Mouse (Mus musculus) heart, embryonic 13.5 days (tissue): ENCODE measurements around the gene Ugt1a8. TPM values are rescaled to one million over a fixed set of nuclear protein-coding genes. Genes with fewer than 3 reads are reported as not detected.

Experiments used
- ATAC-seq: fragments of 200-750 bp; cut with Nextera tagmentation; 2 replicates; pipeline ENCODE4 v1.8.0; 2017; ENCODE audit warnings: moderate TSS enrichment; ENCODE audit not compliant: insufficient number of reproducible peaks, low FRiP score, low TSS enrichment; ENCODE audit errors: extremely low read depth
- H3K27ac ChIP-seq: fragments of 300-500 bp; sonication (generic); replicated peaks from 2 replicates; pipeline ENCODE4 v1.5.1; 2015; ENCODE audit warnings: moderate library complexity, mild to moderate bottlenecking, inconsistent platforms
- H3K27me3 ChIP-seq: fragments of 300-500 bp; sonication (generic); replicated peaks from 2 replicates; pipeline ENCODE4 v1.6.1; 2015; ENCODE audit warnings: mild to moderate bottlenecking, inconsistent platforms
- H3K36me3 ChIP-seq: fragments of 300-500 bp; sonication (generic); 2 replicates; pipeline ENCODE4 v1.6.1; 2015; ENCODE audit warnings: mild to moderate bottlenecking, inconsistent platforms
- H3K4me1 ChIP-seq: fragments of 300-500 bp; sonication (generic); 2 replicates; pipeline ENCODE4 v1.6.1; 2015; ENCODE audit warnings: inconsistent platforms
- H3K4me2 ChIP-seq: fragments of 300-500 bp; sonication (generic); 2 replicates; pipeline ENCODE4 v1.6.1; 2015; ENCODE audit warnings: inconsistent platforms, mild to moderate bottlenecking, moderate library complexity
- H3K4me3 ChIP-seq: fragments of 300-500 bp; sonication (generic); 2 replicates; pipeline ENCODE4 v1.5.1; 2015; ENCODE audit warnings: moderate library complexity, mild to moderate bottlenecking, inconsistent platforms
- H3K9ac ChIP-seq: fragments of 300-500 bp; sonication (generic); 2 replicates; pipeline ENCODE4 v1.6.1; 2015; ENCODE audit warnings: inconsistent platforms, mild to moderate bottlenecking, moderate library complexity
- H3K9me3 ChIP-seq: fragments of 300-500 bp; sonication (generic); 2 replicates; pipeline ENCODE4 v1.6.1; 2016; ENCODE audit warnings: inconsistent platforms
- whole genome bisulfite sequencing: fragments of 180-500 bp; shearing (Covaris S2); methylation state at CpG from one replicate; pipeline ENCODE4 v1.1.7; 2015; ENCODE audit warnings: mixed read lengths; 5-methylcytosine and 5-hydroxymethylcytosine counted together
- polyA plus RNA-seq: library from polyadenylated mRNA; unstranded; fragments of >200 nt; fragmentation: Nextera tagmentation; extraction: Ambion mirVana; gene quantifications from 2 replicates; pipeline ENCODE4 v1.2.1, GENCODE M21; 2015

Ugt1a8 gene
- polyA plus RNA-seq, 1 experiment from 2014 or later = not detected

DNA sequence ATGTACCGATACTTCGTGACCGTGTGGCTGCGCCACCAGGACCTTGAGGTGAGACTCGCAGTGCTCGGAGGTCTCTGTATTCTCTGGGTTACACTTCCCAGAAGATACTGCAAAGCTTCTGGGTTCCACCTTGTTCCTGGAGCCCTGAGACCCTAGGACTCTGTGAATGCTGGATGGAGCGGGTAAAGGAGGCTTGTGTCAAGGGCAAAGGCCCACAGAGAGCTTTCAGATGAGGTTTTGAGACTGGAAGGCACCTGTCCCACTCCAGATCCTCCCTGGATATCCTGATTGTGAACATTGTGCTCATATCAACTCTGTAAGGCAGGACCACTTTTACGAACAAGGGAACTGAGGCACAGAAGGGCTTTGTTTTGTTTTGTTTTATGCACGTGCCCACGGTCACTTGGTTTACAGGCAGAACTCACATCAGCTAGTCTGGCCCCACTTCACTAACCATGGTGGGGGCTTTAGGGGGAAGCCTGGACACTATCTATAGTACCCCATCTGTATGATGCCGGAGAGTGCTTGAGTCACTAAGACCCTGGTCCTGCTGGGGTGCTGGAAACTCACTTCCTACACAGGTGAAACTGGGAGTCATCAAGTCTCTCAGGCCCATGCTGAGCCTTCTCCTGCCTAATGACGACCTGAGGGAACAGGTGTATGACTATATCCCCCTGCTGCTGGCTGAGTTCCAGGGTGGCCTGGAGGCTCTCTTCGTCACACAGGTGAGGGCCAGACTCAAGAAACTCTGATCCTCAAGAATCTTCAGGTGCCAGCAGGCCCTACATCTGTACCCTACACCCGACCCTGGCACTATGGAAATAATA is 146.0 kb downstream of the Ugt1a8 start:
- Histone ChIP-seq H3K36me3 (no peaks in the 10 kb centered on the region), H3K9ac (no peak overlapping the region), H3K4me3 (no peak overlapping the region), H3K27ac (no peak overlapping the region), H3K9me3 (peaks cover 94% of the 10 kb centered on the region), H3K27me3 (no peaks in the 10 kb centered on the region), H3K4me1 (no peaks in the 10 kb centered on the region), H3K4me2 (no peak overlapping the region)
- WGBS = 56% methylated on average over 14 of the region's 14 CpGs
- no peak for ATAC-seq

DNA sequence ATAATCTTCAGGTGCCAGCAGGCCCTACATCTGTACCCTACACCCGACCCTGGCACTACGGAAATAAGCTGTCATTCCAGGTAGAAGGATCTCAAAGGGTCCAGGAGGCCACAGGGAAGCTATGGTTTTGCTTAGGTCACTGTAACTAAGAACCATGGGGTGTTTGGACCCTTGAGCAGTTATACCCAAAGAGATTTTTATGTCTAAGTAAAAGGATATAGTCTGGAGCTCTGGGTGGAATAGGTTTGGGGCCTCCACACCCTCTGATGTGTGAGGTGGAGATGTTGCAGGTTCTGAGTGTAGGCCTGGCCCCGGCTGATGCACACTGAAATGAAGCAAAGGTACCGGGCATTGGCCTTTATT is 146.6 kb downstream of the Ugt1a8 start:
- no peak overlapping the region for H3K9ac ChIP-seq
- 56% methylated on average over 4 of the region's 4 CpGs for WGBS
- ATAC-seq = no peak
- no peak overlapping the region for H3K27ac ChIP-seq
- H3K9me3 ChIP-seq = peaks cover 94% of the 10 kb centered on the region
- H3K4me2 ChIP-seq = no peak overlapping the region
- H3K27me3 ChIP-seq = no peaks in the 10 kb centered on the region
- H3K4me3 ChIP-seq = no peak overlapping the region
- H3K36me3 ChIP-seq = no peaks in the 10 kb centered on the region
- H3K4me1 ChIP-seq = no peaks in the 10 kb centered on the region

DNA sequence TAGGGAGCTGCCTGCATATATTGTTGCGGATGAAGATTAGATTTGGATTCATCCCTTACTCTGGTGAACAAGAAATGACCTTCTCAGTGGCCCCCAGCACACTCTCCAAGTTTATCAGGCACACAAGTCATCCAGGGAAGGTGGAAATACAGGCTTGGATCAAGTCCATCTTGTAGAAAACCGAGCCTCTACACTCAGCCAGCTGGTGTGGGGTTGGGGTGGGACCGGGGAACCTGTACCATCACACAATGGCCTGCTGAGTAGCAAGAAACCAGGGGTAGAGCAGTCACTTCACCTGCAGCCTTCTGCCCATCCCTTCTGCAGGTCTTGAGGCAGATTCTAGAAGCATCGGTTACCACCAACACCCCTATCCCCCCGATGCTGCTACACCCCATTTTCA is 147.0 kb downstream of the Ugt1a8 start:
- no peaks in the 10 kb centered on the region for H3K27me3 ChIP-seq
- H3K9ac ChIP-seq = no peak overlapping the region
- H3K36me3 ChIP-seq = no peaks in the 10 kb centered on the region
- 39% methylated on average over 5 of the region's 5 CpGs for WGBS
- H3K27ac ChIP-seq = no peak overlapping the region
- H3K4me1 ChIP-seq = no peaks in the 10 kb centered on the region
- no peak for ATAC-seq
- peaks cover 94% of the 10 kb centered on the region for H3K9me3 ChIP-seq
- no peak overlapping the region for H3K4me2 ChIP-seq
- no peak overlapping the region for H3K4me3 ChIP-seq

DNA sequence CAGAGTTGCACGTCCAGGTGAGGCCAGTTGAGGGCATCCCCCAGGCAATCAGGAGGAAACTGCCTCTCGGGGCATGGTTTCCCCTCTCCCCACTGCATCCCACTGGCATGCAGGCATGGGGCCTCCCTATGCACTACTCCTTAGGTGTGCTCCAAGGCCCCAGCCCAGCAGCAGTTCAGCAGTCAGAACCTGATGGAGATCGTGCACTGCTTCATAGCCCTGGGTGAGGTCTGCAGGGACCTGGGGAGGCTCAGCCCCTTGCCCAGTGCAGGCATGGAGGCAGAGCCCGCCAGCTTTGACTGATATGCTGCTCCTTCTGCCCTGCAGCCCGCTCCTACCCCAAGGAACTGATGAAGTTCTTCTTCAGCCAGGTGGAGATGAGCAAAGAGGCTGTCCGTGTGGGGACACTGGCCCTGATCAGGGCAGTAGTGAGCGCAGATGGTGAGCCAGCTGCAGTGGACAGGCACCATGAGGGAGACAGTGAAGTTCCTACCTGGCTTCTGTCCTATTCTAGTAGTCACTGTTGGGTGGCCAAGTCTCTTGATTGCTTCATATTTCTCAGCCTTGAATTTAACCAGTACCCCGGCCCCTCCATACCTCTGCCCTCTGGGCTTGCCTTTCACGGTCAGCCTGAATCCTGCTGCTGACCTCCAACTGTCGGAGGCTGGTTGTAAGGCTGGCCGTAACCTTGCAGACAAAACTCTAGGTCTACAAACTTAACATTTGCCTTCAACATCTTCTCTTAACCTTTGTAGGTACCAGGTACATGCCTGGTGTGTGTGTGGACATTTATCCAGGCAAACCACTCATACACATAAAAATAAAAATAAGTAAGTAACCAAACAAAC is 147.7 kb downstream of the Ugt1a8 start:
- H3K9ac ChIP-seq = no peak overlapping the region
- H3K27ac ChIP-seq = no peak overlapping the region
- no peaks in the 10 kb centered on the region for H3K27me3 ChIP-seq
- peaks cover 94% of the 10 kb centered on the region for H3K9me3 ChIP-seq
- no peaks in the 10 kb centered on the region for H3K4me1 ChIP-seq
- no peak for ATAC-seq
- H3K36me3 ChIP-seq = no peaks in the 10 kb centered on the region
- no peak overlapping the region for H3K4me2 ChIP-seq
- WGBS = 52% methylated on average over 11 of the region's 11 CpGs
- no peak overlapping the region for H3K4me3 ChIP-seq

DNA sequence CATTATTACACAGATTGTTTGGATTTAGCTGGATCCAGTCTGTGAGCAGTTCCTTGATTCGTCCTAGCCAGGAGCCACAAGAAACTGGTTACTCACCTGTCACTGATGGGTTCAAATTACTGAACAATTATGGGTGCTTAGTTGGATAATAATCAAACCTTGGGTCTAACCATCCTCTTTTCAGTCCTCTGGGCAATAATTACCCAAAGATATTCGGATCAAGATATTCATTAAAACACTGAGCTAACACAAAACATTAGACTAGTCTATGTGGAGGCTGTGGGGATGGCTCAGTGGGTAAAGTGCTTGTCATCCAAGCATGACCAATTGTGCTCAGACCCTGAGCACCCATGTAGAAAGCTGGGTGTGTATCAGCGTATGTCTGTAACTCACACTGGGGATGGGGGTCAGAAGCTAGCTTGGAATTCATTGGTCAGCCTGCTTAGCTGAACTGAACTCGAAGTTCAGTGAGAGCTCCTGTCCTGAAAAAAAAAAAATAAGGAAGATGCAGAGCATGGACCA is 148.3 kb downstream of the Ugt1a8 start:
- WGBS = 50% methylated on average over 4 of the region's 4 CpGs
- H3K4me1 ChIP-seq = no peaks in the 10 kb centered on the region
- no peak overlapping the region for H3K4me3 ChIP-seq
- H3K27me3 ChIP-seq = no peaks in the 10 kb centered on the region
- ATAC-seq = no peak
- peaks cover 94% of the 10 kb centered on the region for H3K9me3 ChIP-seq
- no peaks in the 10 kb centered on the region for H3K36me3 ChIP-seq
- no peak overlapping the region for H3K9ac ChIP-seq
- H3K27ac ChIP-seq = no peak overlapping the region
- H3K4me2 ChIP-seq = no peak overlapping the region

DNA sequence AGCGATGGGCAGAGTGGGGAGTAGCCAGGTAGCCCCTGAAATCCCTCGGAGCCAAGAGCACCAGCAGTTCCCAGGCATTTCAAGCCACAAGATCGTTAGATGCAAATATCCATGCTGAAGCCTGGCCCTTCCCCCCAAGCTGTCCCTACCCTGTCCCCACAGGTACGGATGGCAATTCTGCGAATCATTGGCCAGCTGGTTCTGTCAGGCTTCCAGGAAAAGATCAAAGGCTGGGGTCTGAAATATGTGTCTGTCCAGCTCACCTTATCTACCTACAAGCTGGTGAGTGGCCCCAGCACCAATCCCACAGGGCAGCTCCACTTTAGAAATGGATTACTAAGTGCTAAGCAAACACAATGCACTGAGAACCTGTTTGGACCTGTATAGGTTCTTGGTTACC is 149.7 kb downstream of the Ugt1a8 start:
- H3K27ac ChIP-seq = no peak overlapping the region
- 62% methylated on average over 5 of the region's 5 CpGs for WGBS
- no peak overlapping the region for H3K9ac ChIP-seq
- H3K4me1 ChIP-seq = no peaks in the 10 kb centered on the region
- no peak overlapping the region for H3K4me2 ChIP-seq
- H3K27me3 ChIP-seq = no peaks in the 10 kb centered on the region
- peaks cover 94% of the 10 kb centered on the region for H3K9me3 ChIP-seq
- H3K4me3 ChIP-seq = no peak overlapping the region
- no peak for ATAC-seq
- H3K36me3 ChIP-seq = no peaks in the 10 kb centered on the region

DNA sequence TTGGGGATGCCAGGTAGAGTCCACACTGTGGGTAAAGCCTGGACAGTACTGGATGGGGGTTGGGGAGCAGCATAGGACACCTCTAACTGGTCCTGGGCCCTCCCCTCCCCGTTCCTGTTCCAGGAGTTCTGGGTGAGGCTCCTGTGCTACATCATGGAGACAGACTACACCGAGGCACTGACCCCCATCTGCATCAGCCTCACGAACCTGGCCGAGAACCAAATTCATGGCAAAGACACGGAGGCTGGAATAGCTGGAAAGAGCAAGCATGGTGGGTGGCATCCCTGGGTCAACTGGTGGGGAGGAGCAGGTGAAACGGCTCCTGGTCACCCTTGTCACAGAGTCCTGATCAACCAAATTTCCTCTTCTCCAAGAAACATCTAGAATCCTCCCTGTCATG is 151.2 kb downstream of the Ugt1a8 start:
- 0 out of 2 replicates have a peak, but pooled peaks have one; percentile 1 for ATAC-seq
- peaks cover 94% of the 10 kb centered on the region for H3K9me3 ChIP-seq
- 68% methylated on average over 6 of the region's 6 CpGs for whole genome bisulfite sequencing
- H3K27ac ChIP-seq = no peak overlapping the region
- H3K4me2 ChIP-seq = no peak overlapping the region
- H3K36me3 ChIP-seq = no peaks in the 10 kb centered on the region
- no peaks in the 10 kb centered on the region for H3K27me3 ChIP-seq
- no peak overlapping the region for H3K4me3 ChIP-seq
- no peak overlapping the region for H3K9ac ChIP-seq
- no peaks in the 10 kb centered on the region for H3K4me1 ChIP-seq

DNA sequence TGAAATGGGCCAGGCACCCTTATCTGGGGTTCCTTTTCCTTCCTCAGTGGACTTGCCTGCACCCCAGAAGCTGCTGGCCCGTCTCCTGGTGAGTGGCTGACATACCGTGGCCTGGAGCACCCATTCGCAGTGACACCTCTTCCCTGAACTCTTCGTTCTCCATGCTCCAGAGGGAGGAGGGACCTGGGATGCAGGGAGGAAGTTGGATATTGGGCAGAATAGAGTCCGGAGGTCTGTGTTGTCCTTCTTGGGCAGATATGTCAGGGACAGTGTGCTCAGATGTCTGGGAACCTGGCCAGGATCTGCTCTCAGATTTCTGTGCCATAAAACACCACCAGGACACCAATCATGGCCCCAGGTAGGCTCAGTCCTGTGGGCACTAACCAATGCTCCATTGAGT is 152.5 kb downstream of the Ugt1a8 start:
- Histone ChIP-seq H3K4me1 (no peaks in the 10 kb centered on the region), H3K27me3 (no peaks in the 10 kb centered on the region), H3K27ac (no peak overlapping the region), H3K36me3 (no peaks in the 10 kb centered on the region), H3K9ac (no peak overlapping the region), H3K4me2 (no peak overlapping the region), H3K9me3 (peaks cover 95% of the 10 kb centered on the region), H3K4me3 (no peak overlapping the region)
- no peak for ATAC-seq
- 63% methylated on average over 5 of the region's 5 CpGs for WGBS

DNA sequence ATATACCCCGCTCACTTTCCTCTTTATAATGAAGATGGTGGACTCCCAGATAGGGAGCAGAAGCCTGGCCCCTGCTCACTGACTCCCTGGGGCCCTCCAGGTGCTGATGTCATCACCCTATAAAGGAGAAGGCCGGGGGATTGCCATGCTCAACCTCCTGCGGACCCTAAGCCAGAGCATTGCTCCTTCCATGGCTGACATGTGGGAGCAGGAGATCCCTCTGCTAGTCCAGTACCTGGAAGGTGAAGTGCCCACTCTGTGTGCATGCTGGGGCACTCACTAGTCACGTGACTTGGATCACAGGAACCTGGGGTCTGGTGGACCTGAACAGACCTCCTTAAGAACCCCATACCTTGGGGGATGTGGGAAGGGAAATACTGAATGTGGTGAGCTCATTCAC is 153.0 kb downstream of the Ugt1a8 start:
- Histone ChIP-seq H3K27ac (no peak overlapping the region), H3K9ac (no peak overlapping the region), H3K9me3 (peaks cover 95% of the 10 kb centered on the region), H3K27me3 (no peaks in the 10 kb centered on the region), H3K4me2 (no peak overlapping the region), H3K36me3 (no peaks in the 10 kb centered on the region), H3K4me3 (no peak overlapping the region), H3K4me1 (no peaks in the 10 kb centered on the region)
- no peak for ATAC-seq
- 53% methylated on average over 4 of the region's 4 CpGs for WGBS

DNA sequence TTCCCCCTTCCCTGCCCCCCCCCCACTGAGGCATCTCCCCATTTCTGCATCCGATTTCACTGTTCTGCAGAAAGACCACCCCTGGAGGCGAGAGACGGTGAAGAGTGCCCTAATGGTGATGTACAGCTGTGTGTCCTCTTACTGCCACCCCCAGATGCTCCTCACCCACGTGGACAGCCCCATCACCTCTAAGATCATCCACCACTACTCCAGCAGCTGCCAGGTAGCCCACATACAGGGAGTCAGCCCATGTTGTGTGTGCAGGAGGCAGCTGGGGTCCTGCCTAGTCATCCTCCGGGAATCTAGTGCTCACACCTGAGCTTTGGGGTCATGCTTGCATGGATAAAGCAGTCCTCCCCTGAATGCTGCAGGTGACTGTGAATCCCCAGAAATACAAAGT is 156.2 kb downstream of the Ugt1a8 start:
- Histone ChIP-seq H3K4me1 (no peaks in the 10 kb centered on the region), H3K4me3 (no peak overlapping the region), H3K36me3 (no peaks in the 10 kb centered on the region), H3K27ac (no peak overlapping the region), H3K27me3 (no peaks in the 10 kb centered on the region), H3K9me3 (peaks cover 97% of the 10 kb centered on the region), H3K4me2 (no peak overlapping the region), H3K9ac (no peak overlapping the region)
- no peak for ATAC-seq
- WGBS = 58% methylated on average over 5 of the region's 5 CpGs

DNA sequence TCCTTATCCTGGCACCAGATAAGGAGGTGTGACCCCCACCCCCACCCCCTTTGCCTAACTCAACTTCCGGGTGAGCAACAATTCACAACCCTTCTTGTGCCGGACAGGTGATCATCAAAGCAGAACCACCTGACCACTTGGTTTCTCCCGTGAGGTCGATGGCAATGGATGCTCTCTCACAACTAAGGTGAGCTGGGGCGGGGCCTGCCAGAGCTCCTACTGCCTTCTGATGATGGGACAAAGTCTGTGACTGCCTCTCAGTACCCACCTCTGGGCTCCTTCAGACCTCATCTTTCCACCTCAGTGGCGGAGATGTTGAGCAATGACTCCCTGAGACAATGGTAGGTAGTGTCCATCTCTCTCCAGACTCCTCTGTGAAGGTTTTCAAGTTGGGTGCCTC is 158.3 kb downstream of the Ugt1a8 start:
- no peaks in the 10 kb centered on the region for H3K27me3 ChIP-seq
- H3K36me3 ChIP-seq = no peaks in the 10 kb centered on the region
- H3K27ac ChIP-seq = no peak overlapping the region
- WGBS = 69% methylated on average over 6 of the region's 6 CpGs
- no peak overlapping the region for H3K9ac ChIP-seq
- H3K4me1 ChIP-seq = no peaks in the 10 kb centered on the region
- no peak for ATAC-seq
- H3K4me3 ChIP-seq = no peak overlapping the region
- H3K9me3 ChIP-seq = peaks cover 97% of the 10 kb centered on the region
- no peak overlapping the region for H3K4me2 ChIP-seq
